Mouse (Mus musculus) layer of hippocampus, adult 8-10 months (tissue): Measurements from ENCODE around the gene Pld4. TPM values are rescaled to one million over a fixed set of nuclear protein-coding genes. Genes with fewer than 3 reads are reported as not detected.
A peak's percentile ranks its signal among the peaks of the same experiment; 100 is the strongest.

ENCODE experiments used
- DNase-seq, 2 experiments: peaks; one replicate each; pipeline ENCODE4 v3.0.0; 2022; ENCODE audit warnings: low spot score in 2 of 2
- total RNA-seq, 4 experiments: library from RNA; stranded (reverse); gene quantifications; 2 replicates each; pipeline ENCODE4 v1.2.4; 2022

Pld4 gene
- total RNA-seq, 4 experiments from 2014 or later = 7.3 to 36.6 (median 21.0) TPM

- DNase-seq = peak in 1 of 2 experiments; percentile 76
These were observed 22.7 kb upstream of the Pld4 start for GRCm38 (mm10) chr12:112737761-112738160.

GRCm38 (mm10) chr12:112738281-112739022 is 22.0 kb upstream of the Pld4 start:
- no peak for DNase-seq

GRCm38 (mm10) chr12:112739023-112739568 is 21.4 kb upstream of the Pld4 start:
- DNase-seq = no peak

- no peak for DNase-seq
These were observed 17.7 kb upstream of the Pld4 start for GRCm38 (mm10) chr12:112742768-112743167.

- peak; percentile 84 to 90 for DNase-seq
These were observed 17.1 kb upstream of the Pld4 start for GRCm38 (mm10) chr12:112743168-112743975.

GRCm38 (mm10) chr12:112744211-112744610 is 16.2 kb upstream of the Pld4 start:
- no peak for DNase-seq

- no peak for DNase-seq
These were observed 15.4 kb upstream of the Pld4 start for GRCm38 (mm10) chr12:112744891-112745580.

GRCm38 (mm10) chr12:112745716-112746115 is 14.7 kb upstream of the Pld4 start:
- no peak for DNase-seq

- DNase-seq = no peak
These were observed 14.0 kb upstream of the Pld4 start for GRCm38 (mm10) chr12:112746461-112746807.

GRCm38 (mm10) chr12:112746808-112747605 is 13.4 kb upstream of the Pld4 start:
- DNase-seq = no peak

GRCm38 (mm10) chr12:112747606-112747970 is 12.9 kb upstream of the Pld4 start:
- DNase-seq = no peak

GRCm38 (mm10) chr12:112750976-112751375 is 9.5 kb upstream of the Pld4 start:
- no peak for DNase-seq

GRCm38 (mm10) chr12:112752399-112752798 is 8.1 kb upstream of the Pld4 start:
- no peak for DNase-seq

GRCm38 (mm10) chr12:112755900-112756299 is 4.6 kb upstream of the Pld4 start:
- no peak for DNase-seq

GRCm38 (mm10) chr12:112757896-112758295 is 2.6 kb upstream of the Pld4 start:
- DNase-seq = peak in 1 of 2 experiments; percentile 1

GRCm38 (mm10) chr12:112759471-112759870 is 984 bp upstream of the Pld4 start:
- DNase-seq = peak in 1 of 2 experiments; percentile 2

- no peak for DNase-seq
These were observed 956 bp downstream of the Pld4 start for GRCm38 (mm10) chr12:112761411-112761810.

GRCm38 (mm10) chr12:112762018-112762417 is 1.6 kb downstream of the Pld4 start:
- peak in 1 of 2 experiments; percentile 5 for DNase-seq

- no peak for DNase-seq
These were observed 2.7 kb downstream of the Pld4 start for GRCm38 (mm10) chr12:112763176-112763575.

GRCm38 (mm10) chr12:112764141-112764540 is 3.7 kb downstream of the Pld4 start:
- no peak for DNase-seq

- peak in 1 of 2 experiments; percentile 1 for DNase-seq
These were observed 4.5 kb downstream of the Pld4 start for GRCm38 (mm10) chr12:112764991-112765390.
